Comparison of ENCODE assay signal across 22 mouse cellular contexts in the genomic region with DNA sequence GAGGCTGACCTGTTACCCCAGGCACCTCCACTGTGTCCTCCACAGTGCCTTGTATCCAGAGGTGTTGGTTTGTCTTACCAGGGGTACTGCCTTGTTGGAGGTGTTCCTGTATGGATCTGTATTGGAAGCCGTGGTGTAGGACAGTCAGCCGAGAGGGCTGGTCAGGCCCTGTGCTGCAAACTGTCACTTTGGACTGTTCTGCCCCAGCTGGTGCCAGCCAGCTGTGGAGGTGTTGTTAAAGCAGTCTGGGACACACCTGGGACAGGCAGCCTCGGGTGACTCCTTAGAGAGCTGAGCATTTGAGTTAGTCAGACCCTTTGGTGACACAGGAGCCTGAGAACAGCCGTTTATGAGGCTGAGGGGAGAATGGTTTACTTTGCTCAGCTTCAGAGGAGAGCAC. TPM values are rescaled to one million over a fixed set of nuclear protein-coding genes. Genes with fewer than 3 reads are reported as not detected.
DNase-seq lines count a peak whose midpoint lies in the region; ATAC-seq and TF ChIP-seq lines count a peak whose summit lies in the region.
"Had no signal": no experiment of that assay in that cellular context is flagged by ENCODE, and none has a peak within 500 bp of the region (broad histone marks: within the 10 kb centered on the region; RNA-seq: fewer than 3 reads in every experiment).

No protein-coding gene starts in this region.

- H3K27me3 ChIP-seq in kidney, postnatal 0 days (ENCODE audit: insufficient read depth, low read length) = no peaks in the 10 kb centered on the region
- H3K27me3 ChIP-seq in liver, embryonic 11.5 days (replicated peaks; ENCODE audit: control insufficient read depth, insufficient read depth, low read length) = no peaks in the 10 kb centered on the region
- H3K27me3 ChIP-seq: embryonic facial prominence, embryonic 13.5 days; heart, embryonic 13.5 days; lung, embryonic 15.5 days had no signal

- no peaks in the 10 kb centered on the region for H3K36me3 ChIP-seq in kidney, postnatal 0 days (ENCODE audit: insufficient read depth, low read length)
- H3K36me3 ChIP-seq in liver, embryonic 11.5 days (ENCODE audit: control insufficient read depth, insufficient read depth, low read length) = 0 out of 2 replicates have a peak, but pooled peaks cover 4% of the 10 kb centered on the region
- peaks cover 26% of the 10 kb centered on the region; the same call in 1 of the 2 replicates for H3K36me3 ChIP-seq in macrophage (ENCODE audit: inconsistent target)
- H3K36me3 ChIP-seq: lung, embryonic 15.5 days had no signal

- no peak for DNase-seq in gastrocnemius, adult 2 months
- DNase-seq in gastrocnemius, adult 18-20 months (ENCODE audit: low spot score) = no peak
- no peak for DNase-seq in kidney, postnatal 0 days (ENCODE audit: low spot score)
- DNase-seq in kidney, adult 11 months = no peak
- no peak for DNase-seq in liver, embryonic 11.5 days (ENCODE audit: low spot score)
- DNase-seq in adipocyte (ENCODE audit: low spot score) = no peak
- DNase-seq in gastrocnemius, adult 8-10 months (ENCODE audit: low spot score in 2 of 2) = no peak
- DNase-seq: adrenal gland, adult 8-10 months; cerebellum, adult 9-10 months; forebrain, postnatal 0 days; heart, postnatal 36 days; kidney, postnatal 14 days; retina, postnatal 1 day; thymus, postnatal 25 days had no signal

- WGBS in kidney, postnatal 0 days = 40% methylated on average over 4 of the region's 4 CpGs
- WGBS in liver, embryonic 11.5 days = 60% methylated on average over 4 of the region's 4 CpGs
- 77% methylated on average over 4 of the region's 4 CpGs for WGBS in macrophage (ENCODE audit: missing documents)

- no peaks in the 10 kb centered on the region for H3K9me3 ChIP-seq in kidney, postnatal 0 days (replicated peaks; ENCODE audit: low read length)
- no peaks in the 10 kb centered on the region for H3K9me3 ChIP-seq in liver, embryonic 11.5 days (ENCODE audit: control insufficient read depth, low read length)
- H3K9me3 ChIP-seq: embryonic facial prominence, embryonic 13.5 days; heart, embryonic 13.5 days; lung, embryonic 15.5 days had no signal

- H3K4me2 ChIP-seq in kidney, postnatal 0 days (ENCODE audit: low read length) = no peak overlapping the region
- no peak overlapping the region; the same call in 1 of the 2 replicates for H3K4me2 ChIP-seq in liver, embryonic 11.5 days
- H3K4me2 ChIP-seq: embryonic facial prominence, embryonic 13.5 days; heart, embryonic 13.5 days; lung, embryonic 15.5 days; midbrain, embryonic 11.5 days had no signal

- H3K4me1 ChIP-seq in kidney, postnatal 0 days (replicated peaks; ENCODE audit: insufficient read depth, low read length) = peaks cover 24% of the 10 kb centered on the region; the same call in 1 of the 2 replicates
- H3K4me1 ChIP-seq in liver, embryonic 11.5 days (replicated peaks; ENCODE audit: control insufficient read depth, insufficient read depth, low read length) = peaks cover 33% of the 10 kb centered on the region
- H3K4me1 ChIP-seq: lung, embryonic 15.5 days had no signal

- ATAC-seq in kidney, postnatal 0 days (replicated peaks; ENCODE audit: low FRiP score, low read depth) = no peak
- no peak for ATAC-seq in liver, embryonic 11.5 days (replicated peaks; ENCODE audit: low FRiP score)
- ATAC-seq: forebrain, postnatal 0 days had no signal

- H3K79me2 ChIP-seq in macrophage (ENCODE audit: inconsistent target) = peaks cover 91% of the 10 kb centered on the region

- H3K27ac ChIP-seq in gastrocnemius, adult 2 months = peak overlapping the region; percentile 78
- H3K27ac ChIP-seq in kidney, postnatal 0 days = peak overlapping the region; percentile 21
- peak overlapping the region; percentile 80 for H3K27ac ChIP-seq in liver, embryonic 11.5 days (ENCODE audit: low read depth, low read length)
- H3K27ac ChIP-seq in macrophage = peak overlapping the region; percentile 81
- H3K27ac ChIP-seq: embryonic facial prominence, embryonic 13.5 days; heart, embryonic 13.5 days; lung, embryonic 15.5 days had no signal

- H3K4me3 ChIP-seq in gastrocnemius, adult 2 months = no peak overlapping the region
- no peak overlapping the region for H3K4me3 ChIP-seq in kidney, postnatal 0 days (replicated peaks; ENCODE audit: low read depth, low read length)
- H3K4me3 ChIP-seq in liver, embryonic 11.5 days (ENCODE audit: low read depth, low read length) = no peak overlapping the region
- H3K4me3 ChIP-seq in macrophage (ENCODE audit: inconsistent target) = no peak overlapping the region
- H3K4me3 ChIP-seq: embryonic facial prominence, embryonic 13.5 days; heart, embryonic 13.5 days; lung, embryonic 15.5 days had no signal

- H3K9ac ChIP-seq in kidney, postnatal 0 days (ENCODE audit: low read depth, low read length) = no peak overlapping the region
- H3K9ac ChIP-seq in liver, embryonic 11.5 days (ENCODE audit: low read depth, low read length) = 0 out of 2 replicates have a peak overlapping the region, but pooled peaks have one; percentile 37
- H3K9ac ChIP-seq: embryonic facial prominence, embryonic 13.5 days; forebrain, postnatal 0 days; heart, embryonic 13.5 days; lung, embryonic 15.5 days had no signal

- intact Hi-C loops in gastrocnemius, adult 2 months (cut with DNase I) = no loop called here

- TF ChIP-seq CTCF in gastrocnemius, adult 2 months (IDR thresholded peaks at IDR 0.05) = no peak
- TF ChIP-seq CTCF in kidney, postnatal 0 days (IDR thresholded peaks at IDR 0.05; ENCODE audit: low read depth) = no peak

RNA-seq across cellular contexts. Expression of gene Pacs2, which starts 15.7 kb away (rescaled TPM):
- 10 to 100 TPM; 35.9 to 41.0 TPM for total RNA-seq in gastrocnemius, adult 2 months (2021)
- 10 to 100 TPM; 33.7 to 35.0 TPM for total RNA-seq in gastrocnemius, adult 18-20 months (2021)
- 7.9 and 9.5 TPM in 2 replicates for polyA plus RNA-seq in kidney, postnatal 0 days (2015; fragmentation: Nextera tagmentation; extraction: Ambion mirVana)
- polyA plus RNA-seq in liver, embryonic 11.5 days (2014; fragmentation: Nextera tagmentation; extraction: Ambion mirVana) = 11.0 and 11.9 TPM in 2 replicates
- total RNA-seq in macrophage (2018; cell fraction: chromatin; rRNA removed) = 100 to 1,000 TPM in 21 of 26 experiments, 10 to 100 TPM in 5; 43.0 to 223 (median 156) TPM
- 10 to 100 TPM; 48.1 to 83.4 (median 70.4) TPM for total RNA-seq in macrophage (2018; cell fraction: cytosol; rRNA removed)
- 100 to 1,000 TPM in 13 of 26 experiments, 10 to 100 TPM in 13; 44.8 to 156 (median 99.8) TPM for total RNA-seq in macrophage (2018; cell fraction: nucleus; rRNA removed)
- 42.2 to 56.7 TPM (median 54.3 TPM) in 3 replicates for polyA plus RNA-seq in macrophage (2018)
- 10 to 100 TPM; 32.6 to 36.9 (median 36.3) TPM for total RNA-seq in gastrocnemius, adult 8-10 months (2022)

RNA-seq across cellular contexts. Expression of gene Brf1, which starts 29.5 kb away (rescaled TPM):
- total RNA-seq in gastrocnemius, adult 2 months (2021) = 10 to 100 TPM; 20.8 to 21.5 TPM
- total RNA-seq in gastrocnemius, adult 18-20 months (2021) = 10 to 100 TPM; 17.8 to 18.5 TPM
- polyA plus RNA-seq in kidney, postnatal 0 days (2015; fragmentation: Nextera tagmentation; extraction: Ambion mirVana) = 41.4 and 43.6 TPM in 2 replicates
- 51.8 and 52.9 TPM in 2 replicates for polyA plus RNA-seq in liver, embryonic 11.5 days (2014; fragmentation: Nextera tagmentation; extraction: Ambion mirVana)
- total RNA-seq in macrophage (2018; cell fraction: chromatin; rRNA removed) = 100 to 1,000 TPM; 183 to 360 (median 252) TPM
- total RNA-seq in macrophage (2018; cell fraction: cytosol; rRNA removed) = 10 to 100 TPM in 18 of 26 experiments, 1 to 10 TPM in 8; 6.4 to 22.0 (median 13.0) TPM
- 100 to 1,000 TPM in 18 of 26 experiments, 10 to 100 TPM in 8; 64.8 to 206 (median 130) TPM for total RNA-seq in macrophage (2018; cell fraction: nucleus; rRNA removed)
- 15.4 to 26.6 TPM (median 18.3 TPM) in 3 replicates for polyA plus RNA-seq in macrophage (2018)
- total RNA-seq in gastrocnemius, adult 8-10 months (2022) = 10 to 100 TPM; 13.8 to 18.9 (median 18.4) TPM

RNA-seq across cellular contexts. Expression of gene Tex22, which starts 44.3 kb away (rescaled TPM):
- not detected for total RNA-seq in gastrocnemius, adult 2 months (2021)
- under 1 TPM in 1 of 2 experiments, not detected in 1; 0.27 TPM for total RNA-seq in gastrocnemius, adult 18-20 months (2021)
- not detected in 2 replicates for polyA plus RNA-seq in kidney, postnatal 0 days (2015; fragmentation: Nextera tagmentation; extraction: Ambion mirVana)
- polyA plus RNA-seq in liver, embryonic 11.5 days (2014; fragmentation: Nextera tagmentation; extraction: Ambion mirVana) = not detected in 2 replicates
- 1 to 10 TPM in 21 of 26 experiments, under 1 TPM in 4, not detected in 1; 0.71 to 7.4 (median 1.4) TPM for total RNA-seq in macrophage (2018; cell fraction: chromatin; rRNA removed)
- under 1 TPM in 2 of 26 experiments, not detected in 24; 0.20 to 0.39 TPM for total RNA-seq in macrophage (2018; cell fraction: cytosol; rRNA removed)
- total RNA-seq in macrophage (2018; cell fraction: nucleus; rRNA removed) = 1 to 10 TPM in 6 of 26 experiments, under 1 TPM in 10, not detected in 10; 0.46 to 2.0 (median 0.76) TPM
- polyA plus RNA-seq in macrophage (2018) = not detected in 3 replicates
- total RNA-seq in gastrocnemius, adult 8-10 months (2022) = not detected
- total RNA-seq: granulocyte monocyte progenitor cell, adult 5-6 weeks; heart, postnatal 36 days had no signal
- polyA plus RNA-seq: cortical plate, adult 2 months; embryonic facial prominence, embryonic 13.5 days; forebrain, postnatal 0 days; heart, embryonic 13.5 days; lung, embryonic 15.5 days; midbrain, embryonic 11.5 days; neural tube, embryonic 11.5 days had no signal

RNA-seq across cellular contexts. Expression of gene Btbd6, which starts 53.8 kb away (rescaled TPM):
- total RNA-seq in gastrocnemius, adult 2 months (2021) = 10 to 100 TPM; 13.3 to 20.6 TPM
- total RNA-seq in gastrocnemius, adult 18-20 months (2021) = 10 to 100 TPM; 19.6 to 20.4 TPM
- polyA plus RNA-seq in kidney, postnatal 0 days (2015; fragmentation: Nextera tagmentation; extraction: Ambion mirVana) = 22.8 and 24.9 TPM in 2 replicates
- 12.3 and 12.4 TPM in 2 replicates for polyA plus RNA-seq in liver, embryonic 11.5 days (2014; fragmentation: Nextera tagmentation; extraction: Ambion mirVana)
- 10 to 100 TPM in 2 of 26 experiments, 1 to 10 TPM in 23, not detected in 1; 1.1 to 16.4 (median 4.0) TPM for total RNA-seq in macrophage (2018; cell fraction: chromatin; rRNA removed)
- total RNA-seq in macrophage (2018; cell fraction: cytosol; rRNA removed) = 10 to 100 TPM in 2 of 26 experiments, 1 to 10 TPM in 24; 2.7 to 11.0 (median 5.0) TPM
- 10 to 100 TPM in 3 of 26 experiments, 1 to 10 TPM in 23; 1.9 to 17.2 (median 4.7) TPM for total RNA-seq in macrophage (2018; cell fraction: nucleus; rRNA removed)
- polyA plus RNA-seq in macrophage (2018) = 5.3 to 10.9 TPM (median 9.7 TPM) in 3 replicates
- 10 to 100 TPM; 18.6 to 23.6 (median 21.7) TPM for total RNA-seq in gastrocnemius, adult 8-10 months (2022)

Comparison
In these comparisons a context has a peak if more than half of its experiments do, and no peak if none do; other contexts are left out.
1. H3K27ac ChIP-seq: peak in every context shown above with its lines; median percentile 81 in macrophage; 80 in liver, embryonic 11.5 days; 78 in gastrocnemius, adult 2 months; 21 in kidney, postnatal 0 days.